Mouse (Mus musculus) adrenal gland, postnatal 36 days (tissue): ENCODE data around the gene Flt4. TPM values are rescaled to one million over a fixed set of nuclear protein-coding genes. Genes with fewer than 3 reads are reported as not detected.
A peak's percentile ranks its signal among the peaks of the same experiment; 100 is the strongest.
"Not testable (repeated sequence)": the region's sequence is repeated elsewhere in the genome, so short reads cannot be mapped to it uniquely, and the experiment has no call there.

Experiments used
- DNase-seq, 2 experiments: peaks; one replicate each; pipeline ENCODE4 v3.0.0; 2021; ENCODE audit warnings: mixed read lengths in 1 of 2
- long read RNA-seq, 2 experiments: library from polyadenylated mRNA; stranded (forward); transcript quantifications; one replicate each; pipeline ENCODE4 v2.0.0; 2021; ENCODE audit warnings: borderline sequencing depth in 2 of 2
- total RNA-seq, 2 experiments: library from RNA; stranded (reverse); gene quantifications; 2 replicates each; pipeline ENCODE4 v1.2.3; 2021

The Flt4 gene
- total RNA-seq = 10 to 100 TPM; 15.6 to 19.2 TPM
- long read RNA-seq, experiment 1, full-length matches to known transcripts = 1 of 8 reads
- long read RNA-seq, experiment 1, partial matches to known transcripts = 1 of 8 reads
- long read RNA-seq, experiment 1, other reads (novel, unspliced or antisense) = 6 of 8 reads
- long read RNA-seq, experiment 2, partial matches to known transcripts = 1 of 2 reads
- long read RNA-seq, experiment 2, other reads (novel, unspliced or antisense) = 1 of 2 reads

- peak; percentile 61 to 72 for DNase-seq
These were observed at the start of gene Flt4 for GRCm38 (mm10) chr11:49608938-49609867. Gene Flt4, plus strand, starts transcription at chr11:49609263.

GRCm38 (mm10) chr11:49575054-49575453 lies 34.0 kb upstream of the Flt4 start:
- not testable (repeated sequence) for DNase-seq

- DNase-seq = not testable (repeated sequence)
These were observed 28.6 kb upstream of the Flt4 start for GRCm38 (mm10) chr11:49580452-49580851.

- DNase-seq = no peak
These were observed 18.9 kb upstream of the Flt4 start for GRCm38 (mm10) chr11:49590213-49590612.

- DNase-seq = not testable (repeated sequence)
These were observed 11.9 kb upstream of the Flt4 start for GRCm38 (mm10) chr11:49597149-49597548.

GRCm38 (mm10) chr11:49608306-49608705 lies 757 bp upstream of the Flt4 start:
- DNase-seq = not testable (repeated sequence)

- DNase-seq = peak; percentile 51 to 68
These were observed 1.1 kb downstream of the Flt4 start for GRCm38 (mm10) chr11:49609868-49610824.

GRCm38 (mm10) chr11:49611349-49611748 lies 2.3 kb downstream of the Flt4 start:
- DNase-seq = not testable (repeated sequence)

GRCm38 (mm10) chr11:49612154-49612553 lies 3.1 kb downstream of the Flt4 start:
- no peak for DNase-seq

- DNase-seq = peak; percentile 61 to 71
These were observed 4.3 kb downstream of the Flt4 start for GRCm38 (mm10) chr11:49613349-49613748.

- DNase-seq = no peak
These were observed 7.0 kb downstream of the Flt4 start for GRCm38 (mm10) chr11:49615856-49616725.

GRCm38 (mm10) chr11:49618476-49618875 lies 9.4 kb downstream of the Flt4 start:
- DNase-seq = peak; percentile 15 to 47

- DNase-seq = no peak
These were observed 12.9 kb downstream of the Flt4 start for GRCm38 (mm10) chr11:49621953-49622352.

- DNase-seq = no peak
These were observed 15.1 kb downstream of the Flt4 start for GRCm38 (mm10) chr11:49624156-49624555.

GRCm38 (mm10) chr11:49625863-49626262 lies 16.8 kb downstream of the Flt4 start:
- DNase-seq = no peak

GRCm38 (mm10) chr11:49626748-49627147 lies 17.7 kb downstream of the Flt4 start:
- DNase-seq = no peak

GRCm38 (mm10) chr11:49631154-49631553 lies 22.1 kb downstream of the Flt4 start:
- DNase-seq = peak; percentile 32 to 55

- peak; percentile 37 to 56 for DNase-seq
These were observed 23.2 kb downstream of the Flt4 start for GRCm38 (mm10) chr11:49632256-49632655.

- DNase-seq = no peak
These were observed 25.0 kb downstream of the Flt4 start for GRCm38 (mm10) chr11:49634101-49634500.

- no peak for DNase-seq
These were observed 26.6 kb downstream of the Flt4 start for GRCm38 (mm10) chr11:49635671-49636070.

- DNase-seq = no peak
These were observed 27.4 kb downstream of the Flt4 start for GRCm38 (mm10) chr11:49636449-49636848.
